Mouse (Mus musculus) MEL (cell line): ENCODE measurements at regions not wholly inside any gene's neighbourhood (a gene's known extent, or its start where the extent isn't known, plus 50 kb on each side); places are given as distances from the start of the nearest gene placed in this dataset.

Source experiments
- DNase-seq: peaks from one replicate; pipeline ENCODE4 v3.0.0; 2011; ENCODE audit warnings: low read depth, low spot score
- H3K27ac ChIP-seq: 2 replicates; pipeline ENCODE4 v1.5.1; 2012; ENCODE audit warnings: low read depth, mild to moderate bottlenecking, control low read depth, low read length, moderate library complexity; ENCODE audit not compliant: control insufficient read depth
- H3K27me3 ChIP-seq, 2 experiments: fragments of 150-350 bp in 1 of 2; sonication (generic) in 1 of 2; 2 replicates each; pipeline ENCODE4 v1.6.1; 2012; ENCODE audit warnings: low read length in 2 of 2, mild to moderate bottlenecking in 2 of 2, improper control_type of control experiment in 1 of 2, moderate library complexity in 1 of 2; ENCODE audit not compliant: insufficient read depth in 2 of 2, control insufficient read depth in 1 of 2
- H3K36me3 ChIP-seq, 2 experiments: 2 replicates each; pipeline ENCODE4 v1.6.1; 2012 to 2014; ENCODE audit warnings: low read length in 2 of 2, improper control_type of control experiment in 1 of 2, inconsistent platforms in 1 of 2, mild to moderate bottlenecking in 1 of 2; ENCODE audit not compliant: insufficient read depth in 2 of 2, control insufficient read depth in 1 of 2
- H3K4me1 ChIP-seq, 2 experiments: fragments of 150-350 bp in 1 of 2; sonication (generic) in 1 of 2; 2 replicates each; pipeline ENCODE4 v1.6.1; 2012; ENCODE audit warnings: low read length in 2 of 2, improper control_type of control experiment in 1 of 2, mild to moderate bottlenecking in 1 of 2; ENCODE audit not compliant: insufficient read depth in 2 of 2, control insufficient read depth in 1 of 2
- H3K4me3 ChIP-seq, 2 experiments: fragments of 150-350 bp in 1 of 2; sonication (generic) in 1 of 2; 2 replicates each; pipeline ENCODE4 v1.5.1; 2012; ENCODE audit warnings: low read depth in 2 of 2, low read length in 2 of 2, mild to moderate bottlenecking in 2 of 2, moderate library complexity in 2 of 2, control low read depth in 1 of 2, improper control_type of control experiment in 1 of 2; ENCODE audit not compliant: control insufficient read depth in 1 of 2, insufficient read depth in 1 of 2
- H3K79me2 ChIP-seq: 2 replicates; pipeline ENCODE4 v1.6.1; 2012; ENCODE audit warnings: mild to moderate bottlenecking, low read length, moderate library complexity; ENCODE audit not compliant: control insufficient read depth, poor library complexity, insufficient read depth
- H3K9ac ChIP-seq: 2 replicates; pipeline ENCODE4 v1.6.1; 2012; ENCODE audit warnings: low read depth, mild to moderate bottlenecking, control low read depth, low read length, moderate library complexity; ENCODE audit not compliant: control insufficient read depth, poor library complexity, severe bottlenecking
- H3K9me3 ChIP-seq: fragments of 150-350 bp; sonication (generic); replicated peaks from 2 replicates; pipeline ENCODE4 v1.6.1; 2012; ENCODE audit warnings: mild to moderate bottlenecking, low read length, improper control_type of control experiment, moderate library complexity; ENCODE audit not compliant: insufficient read depth
- BHLHE40 ChIP-seq: IDR thresholded peaks from 2 replicates; pipeline ENCODE4 v1.6.1; 2012; ENCODE audit warnings: low read depth, mild to moderate bottlenecking, inconsistent platforms, low read length, improper control_type of control experiment, borderline replicate concordance
- CHD1 ChIP-seq: IDR thresholded peaks from 2 replicates; pipeline ENCODE4 v1.6.1; 2012; ENCODE audit warnings: low read depth, mild to moderate bottlenecking, inconsistent platforms, low read length, improper control_type of control experiment
- CTCF ChIP-seq, 3 experiments: IDR thresholded peaks in 2 of 3; conservative IDR thresholded peaks in 1 of 3; 2 replicates each; pipeline ENCODE4 v1.5.1; 2011 to 2012; ENCODE audit warnings: low read length in 3 of 3, low read depth in 2 of 3, mild to moderate bottlenecking in 2 of 3, improper control_type of control experiment in 1 of 3, inconsistent platforms in 1 of 3, mixed read lengths in 1 of 3, moderate library complexity in 1 of 3; ENCODE audit not compliant: control insufficient read depth in 1 of 3, insufficient read depth in 1 of 3, poor library complexity in 1 of 3, severe bottlenecking in 1 of 3
- EP300 ChIP-seq, 2 experiments: IDR thresholded peaks; 2 replicates each; pipeline ENCODE4 v1.6.1; 2011; ENCODE audit warnings: improper control_type of control experiment in 2 of 2, low read length in 2 of 2, low read depth in 1 of 2, mild to moderate bottlenecking in 1 of 2
- ETS1 ChIP-seq: IDR thresholded peaks from 2 replicates; pipeline ENCODE4 v1.6.1; 2012; ENCODE audit warnings: low read depth, mild to moderate bottlenecking, inconsistent platforms, low read length, improper control_type of control experiment, moderate library complexity
- GABPA ChIP-seq: IDR thresholded peaks from 2 replicates; pipeline ENCODE4 v1.6.1; 2012; ENCODE audit warnings: low read depth, mild to moderate bottlenecking, inconsistent platforms, low read length, improper control_type of control experiment, moderate library complexity
- HCFC1 ChIP-seq: IDR thresholded peaks from 2 replicates; pipeline ENCODE4 v1.6.1; 2012; ENCODE audit warnings: low read depth, mild to moderate bottlenecking, inconsistent platforms, low read length, improper control_type of control experiment, moderate library complexity
- KAT2A ChIP-seq: conservative IDR thresholded peaks from 2 replicates; pipeline ENCODE4 v1.6.1; 2012; ENCODE audit warnings: low read depth, low read length, improper control_type of control experiment, inconsistent platforms
- MAX ChIP-seq: IDR thresholded peaks from 2 replicates; pipeline ENCODE4 v1.6.1; 2011; ENCODE audit warnings: low read length, improper control_type of control experiment
- MAZ ChIP-seq: IDR thresholded peaks from 2 replicates; pipeline ENCODE4 v1.6.1; 2012; ENCODE audit warnings: low read depth, mild to moderate bottlenecking, inconsistent platforms, low read length, improper control_type of control experiment
- MXI1 ChIP-seq: IDR thresholded peaks from 2 replicates; pipeline ENCODE4 v1.6.1; 2011; ENCODE audit warnings: mild to moderate bottlenecking, low read depth, low read length, improper control_type of control experiment
- MYB ChIP-seq: IDR thresholded peaks from 2 replicates; pipeline ENCODE4 v1.6.1; 2011; ENCODE audit warnings: mild to moderate bottlenecking, low read depth, low read length, improper control_type of control experiment
- MYC ChIP-seq: IDR thresholded peaks from 2 replicates; pipeline ENCODE4 v1.6.1; 2011; ENCODE audit warnings: low read depth, mild to moderate bottlenecking, low read length, improper control_type of control experiment, moderate library complexity
- NELFE ChIP-seq: IDR thresholded peaks from 2 replicates; pipeline ENCODE4 v1.6.1; 2011; ENCODE audit warnings: low read depth, low read length, improper control_type of control experiment
- NRF1 ChIP-seq: IDR thresholded peaks from 2 replicates; pipeline ENCODE4 v1.6.1; 2014; ENCODE audit warnings: low read depth, mild to moderate bottlenecking, inconsistent platforms, low read length, improper control_type of control experiment, moderate library complexity; ENCODE audit not compliant: poor library complexity, insufficient read depth, severe bottlenecking
- POLR2A ChIP-seq, 2 experiments: IDR thresholded peaks; 2 replicates each; pipeline ENCODE4 v1.6.1; 2011 to 2012; ENCODE audit warnings: low read length in 2 of 2, mild to moderate bottlenecking in 2 of 2, control low read depth in 1 of 2, improper control_type of control experiment in 1 of 2, low read depth in 1 of 2, moderate library complexity in 1 of 2; ENCODE audit not compliant: control insufficient read depth in 1 of 2, insufficient read depth in 1 of 2, poor library complexity in 1 of 2
- POLR2AphosphoS2 ChIP-seq: IDR thresholded peaks from 2 replicates; pipeline ENCODE4 v1.6.1; 2011; ENCODE audit warnings: low read length, improper control_type of control experiment
- POLR2AphosphoS5 ChIP-seq: IDR thresholded peaks from 2 replicates; pipeline ENCODE4 v1.6.1; 2012; ENCODE audit warnings: low read depth, borderline replicate concordance, mild to moderate bottlenecking, inconsistent platforms, low read length, moderate library complexity, mixed read lengths
- RAD21 ChIP-seq: IDR thresholded peaks from 2 replicates; pipeline ENCODE4 v1.6.1; 2011; ENCODE audit warnings: mild to moderate bottlenecking, low read depth, low read length, improper control_type of control experiment
- RCOR1 ChIP-seq: IDR thresholded peaks from 2 replicates; pipeline ENCODE4 v1.6.1; 2012; ENCODE audit warnings: low read depth, mild to moderate bottlenecking, inconsistent platforms, low read length, improper control_type of control experiment
- TBP ChIP-seq: IDR thresholded peaks from 2 replicates; pipeline ENCODE4 v1.8.0; 2011; ENCODE audit warnings: low read depth, low read length, improper control_type of control experiment
- TCF12 ChIP-seq: IDR thresholded peaks from 2 replicates; pipeline ENCODE4 v1.6.1; 2014; ENCODE audit warnings: low read depth, mild to moderate bottlenecking, inconsistent platforms, low read length, improper control_type of control experiment, moderate library complexity
- USF2 ChIP-seq, 2 experiments: IDR thresholded peaks; 2 replicates each; pipeline ENCODE4 v1.6.1; 2011 to 2012; ENCODE audit warnings: improper control_type of control experiment in 2 of 2, low read length in 2 of 2, borderline replicate concordance in 1 of 2, inconsistent platforms in 1 of 2, low read depth in 1 of 2, mild to moderate bottlenecking in 1 of 2; ENCODE audit not compliant: insufficient read depth in 1 of 2
- ZC3H11A ChIP-seq: IDR thresholded peaks from 2 replicates; pipeline ENCODE4 v1.6.1; 2012; ENCODE audit warnings: low read depth, mild to moderate bottlenecking, inconsistent platforms, low read length, improper control_type of control experiment
- ZKSCAN1 ChIP-seq: IDR thresholded peaks from 2 replicates; pipeline ENCODE4 v1.6.1; 2012; ENCODE audit warnings: low read depth, mild to moderate bottlenecking, inconsistent platforms, low read length, improper control_type of control experiment, moderate library complexity
- ZNF384 ChIP-seq: IDR thresholded peaks from 2 replicates; pipeline ENCODE4 v1.6.1; 2012; ENCODE audit warnings: low read depth, mild to moderate bottlenecking, inconsistent platforms, low read length, improper control_type of control experiment

GRCm38 (mm10) chr15:86587209-86587608 lies 372.9 kb downstream of the Tbc1d22a start (continued):
- no peak for TF ChIP-seq POLR2AphosphoS5
- TF ChIP-seq MAZ, result no peak
- TF ChIP-seq POLR2AphosphoS2, result no peak
- no peak for TF ChIP-seq CTCF (IDR thresholded peaks at IDR 0.05 in 2 of 3, conservative IDR thresholded peaks at IDR 0.05 in 1 of 3; ENCODE audit: control insufficient read depth in 1 of 3, insufficient read depth in 1 of 3, low read depth in 2 of 3, low read length in 3 of 3, poor library complexity in 1 of 3, severe bottlenecking in 1 of 3)
- peak; percentile 54; the same call in 1 of the 2 replicates for TF ChIP-seq TCF12
- no peak for TF ChIP-seq MYC
- TF ChIP-seq USF2 (IDR thresholded peaks at IDR 0.05; ENCODE audit: borderline replicate concordance in 1 of 2, insufficient read depth in 1 of 2, low read depth in 1 of 2, low read length in 2 of 2), result no peak

- no peak for TF ChIP-seq NRF1
- no peak for TF ChIP-seq CHD1
- TF ChIP-seq ZNF384, result no peak
- TF ChIP-seq KAT2A, result no peak
- no peak for TF ChIP-seq ZKSCAN1
- no peak for TF ChIP-seq ZC3H11A
- TF ChIP-seq MXI1, result no peak
- no peak for TF ChIP-seq RCOR1
- no peak for TF ChIP-seq MAX
- no peak for TF ChIP-seq POLR2AphosphoS5
- no peak for TF ChIP-seq NELFE
- no peak for TF ChIP-seq GABPA
- TF ChIP-seq BHLHE40, result no peak
- TF ChIP-seq ETS1, result no peak
- TF ChIP-seq EP300 (IDR thresholded peaks at IDR 0.05; ENCODE audit: low read depth in 1 of 2, low read length in 2 of 2), result no peak
- TF ChIP-seq TBP, result no peak
- TF ChIP-seq HCFC1, result no peak
- TF ChIP-seq POLR2A (IDR thresholded peaks at IDR 0.05; ENCODE audit: control insufficient read depth in 1 of 2, insufficient read depth in 1 of 2, low read depth in 1 of 2, low read length in 2 of 2, poor library complexity in 1 of 2), result no peak
- no peak for TF ChIP-seq RAD21
- TF ChIP-seq MYB, result no peak
- TF ChIP-seq, all 39 proteins: peak for 0
- Histone ChIP-seq H3K27me3 (no peaks in the 10 kb centered on the region), H3K79me2 (no peaks in the 10 kb centered on the region)
These were observed 375.8 kb downstream of the Tbc1d22a start for GRCm38 (mm10) chr15:86590033-86590432.

More at GRCm38 (mm10) chr15:86590033-86590432, 375.8 kb downstream of the Tbc1d22a start:
- no peak overlapping the region for H3K4me3 ChIP-seq
- no peaks in the 10 kb centered on the region for H3K9me3 ChIP-seq
- DNase-seq, result no peak
- no peaks in the 10 kb centered on the region for H3K4me1 ChIP-seq
- H3K9ac ChIP-seq, result no peak overlapping the region
- H3K36me3 ChIP-seq, result no peaks in the 10 kb centered on the region
- H3K27ac ChIP-seq, result no peak overlapping the region
